Mouse (Mus musculus) hindbrain, embryonic 11.5 days (tissue): ENCODE data around the gene Fam227b. TPM values are rescaled to one million over a fixed set of nuclear protein-coding genes. Genes with fewer than 3 reads are reported as not detected.

Experiments used
- ATAC-seq: fragments of 200-750 bp; cut with Nextera tagmentation; 2 replicates; pipeline ENCODE4 v1.8.0; 2017; ENCODE audit warnings: mild to moderate bottlenecking, moderate TSS enrichment, moderate library complexity; ENCODE audit not compliant: low FRiP score
- DNase-seq: peaks from one replicate; pipeline ENCODE4 v3.0.0-alpha.2; 2015; ENCODE audit warnings: low spot score
- H3K27ac ChIP-seq: fragments of 300-500 bp; sonication (generic); 2 replicates; pipeline ENCODE4 v1.5.1; 2014; ENCODE audit warnings: mild to moderate bottlenecking, low read depth, low read length
- H3K27me3 ChIP-seq: fragments of 300-500 bp; sonication (generic); 2 replicates; pipeline ENCODE4 v1.6.1; 2014; ENCODE audit warnings: mild to moderate bottlenecking, low read length, moderate library complexity, mixed read lengths; ENCODE audit not compliant: control insufficient read depth, insufficient read depth
- H3K36me3 ChIP-seq: fragments of 300-500 bp; sonication (generic); 2 replicates; pipeline ENCODE4 v1.6.1; 2014; ENCODE audit warnings: mild to moderate bottlenecking, low read length, moderate library complexity, mixed read lengths; ENCODE audit not compliant: control insufficient read depth, insufficient read depth
- H3K4me1 ChIP-seq: fragments of 300-500 bp; sonication (generic); replicated peaks from 2 replicates; pipeline ENCODE4 v1.6.1; 2014; ENCODE audit warnings: low read length, mixed read lengths; ENCODE audit not compliant: control insufficient read depth, insufficient read depth
- H3K4me2 ChIP-seq: fragments of 300-500 bp; sonication (generic); replicated peaks from 2 replicates; pipeline ENCODE4 v1.6.1; 2014; ENCODE audit warnings: mild to moderate bottlenecking, low read depth, low read length
- H3K4me3 ChIP-seq: fragments of 300-500 bp; sonication (generic); 2 replicates; pipeline ENCODE4 v1.5.1; 2014; ENCODE audit warnings: low read depth, low read length
- H3K9ac ChIP-seq: fragments of 300-500 bp; sonication (generic); 2 replicates; pipeline ENCODE4 v1.6.1; 2014; ENCODE audit warnings: low read depth, low read length
- H3K9me3 ChIP-seq: fragments of 300-500 bp; sonication (generic); 2 replicates; pipeline ENCODE4 v1.6.1; 2016; ENCODE audit warnings: low read length; ENCODE audit not compliant: control insufficient read depth
- WGBS: fragments of 180-500 bp; shearing (Covaris S2); extraction: QIAGEN DNeasy Blood & Tissue Kit; methylation state at CpG from one replicate; pipeline ENCODE4 v1.1.7; 2014; 5-methylcytosine and 5-hydroxymethylcytosine counted together
- polyA plus RNA-seq: library from polyadenylated mRNA; unstranded; fragments of >200 nt; fragmentation: Nextera tagmentation; extraction: Ambion mirVana; gene quantifications from 2 replicates; pipeline ENCODE4 v1.2.1, GENCODE M21; 2014

The Fam227b gene
- polyA plus RNA-seq, 1 experiment from 2014 or later: not detected

- no peaks in the 10 kb centered on the region for H3K27me3 ChIP-seq
- no peak overlapping the region for H3K4me3 ChIP-seq
- no peak overlapping the region for H3K27ac ChIP-seq
- H3K4me2 ChIP-seq: no peak overlapping the region
- no peaks in the 10 kb centered on the region for H3K9me3 ChIP-seq
- H3K9ac ChIP-seq: no peak overlapping the region
- no peak for ATAC-seq
- H3K4me1 ChIP-seq: no peaks in the 10 kb centered on the region
- DNase-seq: no peak
- peaks cover 2% of the 10 kb centered on the region; the same call in 1 of the 2 replicates for H3K36me3 ChIP-seq
- 90% methylated on average over 5 of the region's 5 CpGs for WGBS
Measured at GRCm38 (mm10) chr2:126165277-126166018, 13.6 kb upstream of the Fam227b start.

DNA sequence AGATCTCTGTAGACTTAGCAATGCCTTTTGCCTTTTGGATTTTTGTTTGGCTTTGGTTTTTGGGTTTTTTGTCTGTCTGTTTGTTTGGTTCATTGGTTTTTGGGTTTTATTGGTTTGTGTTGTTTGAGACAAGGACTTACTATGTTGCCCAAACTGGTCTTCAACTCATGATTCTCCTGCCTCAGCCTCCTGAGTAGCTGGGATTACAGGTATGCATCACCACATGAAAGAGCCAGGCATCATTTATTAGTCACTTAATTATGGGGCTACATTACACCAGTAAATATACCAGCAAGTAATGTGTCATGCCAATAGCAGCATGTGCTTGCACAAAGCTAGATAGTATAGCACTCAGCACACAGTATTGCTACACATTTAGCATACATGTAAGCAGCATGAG is 4.1 kb downstream of the Fam227b start:
- Histone ChIP-seq H3K4me3 (no peak overlapping the region), H3K4me2 (no peak overlapping the region), H3K36me3 (no peaks in the 10 kb centered on the region), H3K27ac (no peak overlapping the region), H3K9me3 (no peaks in the 10 kb centered on the region), H3K27me3 (no peaks in the 10 kb centered on the region), H3K4me1 (no peaks in the 10 kb centered on the region), H3K9ac (no peak overlapping the region)
- DNase-seq (no peak), ATAC-seq (no peak)

DNA sequence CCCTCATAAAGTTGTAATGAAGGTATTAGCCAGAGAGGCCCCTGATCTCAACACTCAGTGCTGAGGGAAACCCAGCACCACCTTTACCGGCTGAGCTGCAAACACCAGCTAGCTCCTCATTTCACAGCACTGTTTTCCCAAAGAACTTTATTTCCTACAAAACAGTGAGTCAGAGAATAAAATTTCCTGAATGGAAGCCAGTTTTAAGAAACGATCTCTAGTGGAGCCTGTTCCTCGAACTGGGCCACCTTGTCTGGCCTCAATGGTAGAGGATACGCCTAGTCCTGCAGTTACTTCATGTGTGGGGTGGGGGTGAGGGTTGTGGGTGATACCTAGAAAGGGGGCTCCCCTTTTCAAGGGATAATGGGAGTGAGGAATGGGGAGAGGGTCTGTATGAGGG is 57.2 kb downstream of the Fam227b start:
- no peak for DNase-seq
- H3K4me3 ChIP-seq: no peak overlapping the region
- H3K9ac ChIP-seq: no peak overlapping the region
- H3K4me1 ChIP-seq: no peaks in the 10 kb centered on the region
- H3K27ac ChIP-seq: no peak overlapping the region
- no peaks in the 10 kb centered on the region for H3K36me3 ChIP-seq
- ATAC-seq: no peak
- H3K4me2 ChIP-seq: no peak overlapping the region
- H3K27me3 ChIP-seq: no peaks in the 10 kb centered on the region
- H3K9me3 ChIP-seq: no peaks in the 10 kb centered on the region
- 95% methylated on average over 4 of the region's 4 CpGs for WGBS

DNA sequence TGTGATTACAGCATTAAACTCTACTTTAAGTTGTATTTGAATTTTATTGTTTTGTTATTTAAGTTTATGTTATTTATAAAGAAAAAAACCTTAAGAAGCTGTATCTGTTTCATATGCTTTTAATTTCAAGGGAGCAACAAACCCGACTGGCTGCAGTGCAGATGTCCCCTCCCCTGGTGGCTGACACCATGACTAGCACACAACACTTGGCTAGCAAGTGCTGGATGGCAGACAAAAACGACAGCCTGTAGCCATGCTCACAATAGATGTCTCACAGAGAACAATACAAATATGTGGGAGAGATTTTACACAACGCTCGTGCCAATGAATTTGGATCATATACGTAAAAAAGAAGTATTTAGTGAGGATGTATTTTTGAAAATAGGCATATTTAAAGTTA is 61.4 kb downstream of the Fam227b start:
- no peaks in the 10 kb centered on the region for H3K36me3 ChIP-seq
- H3K4me2 ChIP-seq: no peak overlapping the region
- DNase-seq: no peak
- no peak overlapping the region for H3K9ac ChIP-seq
- H3K9me3 ChIP-seq: no peaks in the 10 kb centered on the region
- H3K4me1 ChIP-seq: no peaks in the 10 kb centered on the region
- no peak overlapping the region for H3K27ac ChIP-seq
- no peaks in the 10 kb centered on the region for H3K27me3 ChIP-seq
- no peak for ATAC-seq
- 67% methylated on average over 5 of the region's 5 CpGs for WGBS
- no peak overlapping the region for H3K4me3 ChIP-seq

DNA sequence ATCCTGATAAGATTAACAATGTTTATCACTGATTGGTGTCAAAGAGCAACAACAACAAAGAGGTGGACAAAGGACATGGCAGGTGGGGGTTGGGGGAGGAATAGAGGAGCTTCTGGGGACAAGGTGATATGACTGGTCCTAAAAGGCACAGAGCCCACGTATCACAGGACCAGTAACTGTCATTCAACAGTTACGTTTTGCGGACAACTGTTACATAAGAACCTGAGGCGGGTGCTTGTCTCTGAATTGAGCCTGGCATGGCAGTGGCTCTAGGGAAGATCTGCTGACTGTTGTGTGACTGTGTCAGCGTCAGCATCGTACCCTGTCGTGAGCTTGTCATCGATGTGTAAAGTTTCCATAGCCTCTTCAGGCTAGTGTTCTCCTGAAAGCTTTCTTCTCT is 65.6 kb downstream of the Fam227b start:
- Histone ChIP-seq H3K9me3 (no peaks in the 10 kb centered on the region), H3K4me2 (no peak overlapping the region), H3K36me3 (no peaks in the 10 kb centered on the region), H3K27ac (no peak overlapping the region), H3K4me3 (no peak overlapping the region), H3K27me3 (no peaks in the 10 kb centered on the region), H3K4me1 (no peaks in the 10 kb centered on the region), H3K9ac (no peak overlapping the region)
- DNase-seq (no peak), ATAC-seq (no peak)
- WGBS: 81% methylated on average over 8 of the region's 8 CpGs

DNA sequence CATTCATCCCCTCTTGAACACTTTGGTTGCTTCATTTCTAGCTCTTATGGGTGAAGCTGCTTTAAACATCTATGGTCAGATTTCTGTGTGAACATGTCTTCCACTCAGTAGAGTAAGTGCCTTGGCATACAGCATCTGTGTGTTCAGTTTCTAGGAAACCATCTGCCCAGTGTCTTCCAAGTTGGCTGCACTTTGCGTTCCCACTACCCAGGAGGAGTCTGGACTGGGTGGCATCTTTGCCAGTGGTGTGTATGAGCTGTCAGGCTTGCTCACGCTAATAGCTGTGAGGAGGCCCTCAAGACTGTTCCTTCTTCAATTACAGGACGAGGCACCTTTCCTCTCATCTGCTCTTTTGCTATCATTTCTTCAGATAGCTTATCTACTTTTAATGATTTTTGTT is 67.5 kb downstream of the Fam227b start:
- H3K36me3 ChIP-seq: no peaks in the 10 kb centered on the region
- no peaks in the 10 kb centered on the region for H3K9me3 ChIP-seq
- H3K4me1 ChIP-seq: no peaks in the 10 kb centered on the region
- no peak overlapping the region for H3K4me3 ChIP-seq
- 86% methylated on average over 3 of the region's 3 CpGs for WGBS
- ATAC-seq (no peak), DNase-seq (no peak)
- no peaks in the 10 kb centered on the region for H3K27me3 ChIP-seq
- no peak overlapping the region for H3K4me2 ChIP-seq
- no peak overlapping the region for H3K9ac ChIP-seq
- H3K27ac ChIP-seq: no peak overlapping the region

DNA sequence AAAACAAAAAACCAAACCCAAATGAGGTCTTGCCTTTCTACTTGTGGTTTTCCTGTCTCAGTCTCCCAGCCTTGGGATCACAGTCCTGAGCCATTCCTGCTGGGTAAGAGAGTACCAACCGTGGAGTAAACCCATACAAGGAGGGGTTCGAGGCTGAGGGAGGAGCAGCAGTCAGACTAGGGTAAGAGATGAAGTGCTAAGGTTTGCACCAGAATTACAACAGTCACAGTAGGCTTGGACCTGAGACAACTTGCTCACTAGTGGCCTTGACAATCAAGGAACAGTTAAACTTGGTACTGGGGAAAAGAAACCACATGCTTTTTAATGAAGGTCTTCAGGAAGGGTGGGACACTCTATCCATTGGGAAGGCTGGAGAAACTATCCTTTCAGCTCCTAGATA is 72.7 kb downstream of the Fam227b start:
- ATAC-seq (no peak), DNase-seq (no peak)
- Histone ChIP-seq H3K4me2 (no peak overlapping the region), H3K4me1 (no peaks in the 10 kb centered on the region), H3K9me3 (no peaks in the 10 kb centered on the region), H3K36me3 (no peaks in the 10 kb centered on the region), H3K27me3 (no peaks in the 10 kb centered on the region), H3K9ac (no peak overlapping the region), H3K4me3 (no peak overlapping the region), H3K27ac (no peak overlapping the region)
- 66% methylated on average over 2 of the region's 2 CpGs for WGBS

DNA sequence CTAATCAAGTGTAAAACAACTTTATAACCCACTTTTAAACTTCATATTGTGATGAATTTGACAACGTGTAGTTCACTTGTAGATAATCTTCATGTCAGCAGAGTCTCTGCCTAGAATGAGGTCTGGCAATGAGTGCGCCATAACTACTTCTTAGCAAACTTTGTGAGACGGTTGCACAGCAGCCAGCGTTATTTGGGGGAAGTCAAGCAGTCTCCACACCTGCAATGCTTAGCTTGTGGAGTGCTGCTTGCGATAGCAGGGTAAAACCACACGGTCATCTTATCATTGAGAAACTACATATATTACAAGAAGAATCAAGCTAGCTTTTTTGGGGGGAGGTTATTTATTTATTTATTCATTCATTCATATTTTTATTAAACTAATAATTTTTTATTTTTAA is 75.3 kb downstream of the Fam227b start:
- Histone ChIP-seq H3K9me3 (no peaks in the 10 kb centered on the region), H3K27me3 (no peaks in the 10 kb centered on the region), H3K4me1 (no peaks in the 10 kb centered on the region), H3K36me3 (no peaks in the 10 kb centered on the region), H3K4me2 (no peak overlapping the region), H3K4me3 (no peak overlapping the region), H3K27ac (no peak overlapping the region), H3K9ac (no peak overlapping the region)
- DNase-seq: no peak
- 97% methylated on average over 6 of the region's 6 CpGs for WGBS
- ATAC-seq: no peak

DNA sequence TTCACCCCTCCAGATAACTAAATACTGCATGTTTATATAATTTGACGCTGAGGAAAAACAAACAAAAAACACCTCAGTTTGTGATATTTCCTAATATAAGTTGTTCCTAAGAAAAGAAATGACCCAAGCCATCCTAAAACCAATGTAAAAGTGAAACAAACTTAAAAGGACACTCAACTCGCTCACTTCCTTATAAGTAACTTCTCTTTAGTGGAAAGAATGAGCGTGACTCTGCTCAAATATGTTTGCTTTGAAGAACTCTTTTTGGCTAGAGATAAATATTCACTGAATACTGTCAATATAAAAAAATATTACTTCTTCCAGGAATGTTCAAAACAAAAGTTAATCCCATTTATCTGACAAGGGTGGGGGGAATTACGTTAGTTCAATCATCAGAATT is 78.1 kb downstream of the Fam227b start:
- ATAC-seq (no peak), DNase-seq (no peak)
- Histone ChIP-seq H3K4me3 (no peak overlapping the region), H3K36me3 (no peaks in the 10 kb centered on the region), H3K27ac (no peak overlapping the region), H3K4me1 (no peaks in the 10 kb centered on the region), H3K9ac (no peak overlapping the region), H3K27me3 (no peaks in the 10 kb centered on the region), H3K9me3 (no peaks in the 10 kb centered on the region), H3K4me2 (no peak overlapping the region)
- 91% methylated on average over 4 of the region's 4 CpGs for WGBS
